Mouse (Mus musculus): Measurements from ENCODE around the gene Gm15056. TPM values are rescaled to one million over a fixed set of nuclear protein-coding genes. Genes with fewer than 3 reads are reported as not detected.

Gm15056 gene
- not detected in 2 replicates for total RNA-seq (2021)
- long read RNA-seq: 0 reads

- DNase-seq: no peak
Measured at GRCm38 (mm10) chr8:20902527-20902926, at the start of gene Gm15056. Gene Gm15056, minus strand, starts transcription at chr8:20902627.

GRCm38 (mm10) chr8:20944610-20945009 lies 42.2 kb upstream of the Gm15056 start, which contains the start of gene AY761185:
Gene AY761185, minus strand, starts transcription at chr8:20944710.
- no peak for DNase-seq

GRCm38 (mm10) chr8:20921971-20922370 lies 19.5 kb upstream of the Gm15056 start, which contains the start of gene Gm6040:
Gene Gm6040, minus strand, starts transcription at chr8:20922071.
- DNase-seq: no peak

- DNase-seq: no peak
Measured at GRCm38 (mm10) chr8:20912288-20912687, 9.9 kb upstream of the Gm15056 start.

GRCm38 (mm10) chr8:20908256-20908655 lies 5.8 kb upstream of the Gm15056 start:
- no peak for DNase-seq

GRCm38 (mm10) chr8:20907119-20907518 lies 4.7 kb upstream of the Gm15056 start:
- DNase-seq: no peak

GRCm38 (mm10) chr8:20892369-20892768 lies 10.1 kb downstream of the Gm15056 start, which contains the start of gene Defb33:
Gene Defb33, plus strand, starts transcription at chr8:20892669.
- no peak for DNase-seq

- DNase-seq: no peak
Measured at GRCm38 (mm10) chr8:20874608-20875007, 27.8 kb downstream of the Gm15056 start.

Other genes with a start within 250 kb of the Gm15056 start
- gene Defb33, start 10.0 kb downstream of the Gm15056 start, total RNA-seq (2021): not detected in 2 replicates
- gene Gm6040, start 19.4 kb upstream of the Gm15056 start, total RNA-seq (2021): not detected in 2 replicates
- gene AY761185, start 42.1 kb upstream of the Gm15056 start, total RNA-seq (2021): not detected in 2 replicates
- gene Defa21, start 122.9 kb upstream of the Gm15056 start, total RNA-seq (2021): not detected in 2 replicates
- not detected in 2 replicates for gene Defa23, start 152.4 kb upstream of the Gm15056 start, total RNA-seq (2021)
- gene Defa35, start 162.4 kb upstream of the Gm15056 start, total RNA-seq (2021): not detected in 2 replicates
- gene Defa25, start 181.8 kb upstream of the Gm15056 start, total RNA-seq (2021): not detected in 2 replicates
- gene Gm14851, start 193.4 kb upstream of the Gm15056 start, total RNA-seq (2021): not detected in 2 replicates
- gene Defa30, start 232.0 kb upstream of the Gm15056 start, total RNA-seq (2021): not detected in 2 replicates